Mouse (Mus musculus) small intestine, adult 2 months (tissue): ENCODE measurements at regions not wholly inside any gene's neighbourhood (a gene's known extent, or its start where the extent isn't known, plus 50 kb on each side); places are given as distances from the start of the nearest gene placed in this dataset.
"Not testable (repeated sequence)": the region's sequence is repeated elsewhere in the genome, so short reads cannot be mapped to it uniquely, and the experiment has no call there.

ENCODE experiments used
- H3K27ac ChIP-seq: fragments of 200-500 bp; 2 replicates; pipeline ENCODE4 v1.5.1; 2012; ENCODE audit warnings: low read depth, low read length, control low read depth, inconsistent platforms; ENCODE audit not compliant: insufficient read depth
- H3K27me3 ChIP-seq: fragments of 200-500 bp; 2 replicates; pipeline ENCODE4 v1.6.1; 2012; ENCODE audit warnings: mild to moderate bottlenecking, moderate library complexity, low read length, inconsistent platforms; ENCODE audit not compliant: control insufficient read depth, insufficient read depth
- H3K36me3 ChIP-seq: fragments of 200-500 bp; 2 replicates; pipeline ENCODE4 v1.6.1; 2012; ENCODE audit warnings: mild to moderate bottlenecking, low read length, control low read depth, inconsistent platforms; ENCODE audit not compliant: control insufficient read depth, insufficient read depth
- H3K4me1 ChIP-seq: fragments of 200-500 bp; 2 replicates; pipeline ENCODE4 v1.6.1; 2012; ENCODE audit warnings: low read length, inconsistent platforms, mixed read lengths; ENCODE audit not compliant: control insufficient read depth, insufficient read depth, insufficient read length
- H3K4me3 ChIP-seq: fragments of 200-500 bp; 2 replicates; pipeline ENCODE4 v1.5.1; 2012; ENCODE audit warnings: low read depth, mild to moderate bottlenecking, control low read depth, inconsistent platforms, low read length, moderate library complexity
- CTCF ChIP-seq: fragments of 200-500 bp; IDR thresholded peaks from 2 replicates; pipeline ENCODE4 v1.5.1; 2012; ENCODE audit warnings: low read depth, mild to moderate bottlenecking, control low read depth, inconsistent platforms, low read length, moderate library complexity, mixed read lengths; ENCODE audit not compliant: insufficient replicate concordance, insufficient read length; ENCODE audit errors: extremely low read depth
- POLR2A ChIP-seq: fragments of 200-500 bp; IDR thresholded peaks from 2 replicates; pipeline ENCODE4 v1.6.1; 2012; ENCODE audit warnings: low read depth, mild to moderate bottlenecking, control low read depth, inconsistent platforms, low read length, moderate library complexity
- WGBS: fragments of 180-500 bp; shearing (Covaris S2); methylation state at CpG from one replicate; pipeline ENCODE4 v1.1.7; 2018; 5-methylcytosine and 5-hydroxymethylcytosine counted together

GRCm38 (mm10) chr16:55582029-55582428, 256.7 kb downstream of the Nfkbiz start:
- WGBS, result 93% methylated on average over 7 of the region's 7 CpGs
- H3K36me3 ChIP-seq, result no peaks in the 10 kb centered on the region

GRCm38 (mm10) chr16:55580827-55581226, 257.9 kb downstream of the Nfkbiz start:
- 89% methylated on average over 4 of the region's 4 CpGs for WGBS
- Histone ChIP-seq H3K36me3 (no peaks in the 10 kb centered on the region), H3K27me3 (no peaks in the 10 kb centered on the region), H3K27ac (no peak overlapping the region), H3K4me3 (no peak overlapping the region), H3K4me1 (peaks cover 15% of the 10 kb centered on the region; the same call in 1 of the 2 replicates)
- TF ChIP-seq CTCF (no peak), POLR2A (no peak)

More at GRCm38 (mm10) chr16:55582029-55582428, 256.7 kb downstream of the Nfkbiz start:
- H3K4me3 ChIP-seq, result no peak overlapping the region
- TF ChIP-seq CTCF (no peak), POLR2A (no peak)
- no peaks in the 10 kb centered on the region for H3K27me3 ChIP-seq
- H3K4me1 ChIP-seq, result peaks cover 10% of the 10 kb centered on the region; the same call in 1 of the 2 replicates
- H3K27ac ChIP-seq, result no peak overlapping the region

GRCm38 (mm10) chr16:55578686-55579085, 260.0 kb downstream of the Nfkbiz start:
- 29% methylated on average over 5 of the region's 5 CpGs for WGBS
- H3K36me3 ChIP-seq, result no peaks in the 10 kb centered on the region
- peak overlapping the region; percentile 40; the same call in 1 of the 2 replicates for H3K27ac ChIP-seq
- H3K4me3 ChIP-seq, result no peak overlapping the region
- peaks cover 15% of the 10 kb centered on the region; the same call in 1 of the 2 replicates for H3K4me1 ChIP-seq
- H3K27me3 ChIP-seq, result no peaks in the 10 kb centered on the region
- TF ChIP-seq CTCF, result no peak
- TF ChIP-seq POLR2A, result no peak

- not testable (repeated sequence) for H3K4me3 ChIP-seq, H3K36me3 ChIP-seq, H3K27me3 ChIP-seq
- Histone ChIP-seq H3K27ac (peak overlapping the region; percentile 76; the same call in 1 of the 2 replicates), H3K4me1 (peaks cover 14% of the 10 kb centered on the region; the same call in 1 of the 2 replicates)
- WGBS, result 24% methylated on average over 2 of the region's 2 CpGs
Observed at GRCm38 (mm10) chr16:55575609-55576283, 263.0 kb downstream of the Nfkbiz start.

- no peak overlapping the region for H3K4me3 ChIP-seq
- peaks cover 4% of the 10 kb centered on the region; the same call in 1 of the 2 replicates for H3K4me1 ChIP-seq
- 26% methylated on average over 7 of the region's 7 CpGs for WGBS
- H3K27ac ChIP-seq, result no peak overlapping the region
- H3K36me3 ChIP-seq, result no peaks in the 10 kb centered on the region
- TF ChIP-seq CTCF, result no peak
- TF ChIP-seq POLR2A, result no peak
- no peaks in the 10 kb centered on the region for H3K27me3 ChIP-seq
Observed at GRCm38 (mm10) chr16:55571106-55571505, 267.6 kb downstream of the Nfkbiz start.

- H3K4me3 ChIP-seq, result no peak overlapping the region
- WGBS, result 88% methylated on average over 5 of the region's 5 CpGs
Observed at GRCm38 (mm10) chr16:55570097-55570496, 268.6 kb downstream of the Nfkbiz start.

GRCm38 (mm10) chr16:55555821-55556535, 258.2 kb upstream of the Zpld1 start:
- Histone ChIP-seq H3K36me3 (no peaks in the 10 kb centered on the region), H3K4me1 (peaks cover 2% of the 10 kb centered on the region; the same call in 1 of the 2 replicates), H3K4me3 (no peak overlapping the region), H3K27me3 (no peaks in the 10 kb centered on the region), H3K27ac (no peak overlapping the region)
- TF ChIP-seq CTCF (no peak), POLR2A (no peak)
- 53% methylated on average over 10 of the region's 10 CpGs for WGBS

More at GRCm38 (mm10) chr16:55570097-55570496, 268.6 kb downstream of the Nfkbiz start:
- no peak overlapping the region for H3K27ac ChIP-seq
- no peak for TF ChIP-seq POLR2A
- TF ChIP-seq CTCF, result no peak
- H3K27me3 ChIP-seq, result no peaks in the 10 kb centered on the region
- H3K4me1 ChIP-seq, result peaks cover 4% of the 10 kb centered on the region; the same call in 1 of the 2 replicates
- H3K36me3 ChIP-seq, result no peaks in the 10 kb centered on the region
